Comparison of ENCODE assay signal across 12 mouse cellular contexts in the genomic region with DNA sequence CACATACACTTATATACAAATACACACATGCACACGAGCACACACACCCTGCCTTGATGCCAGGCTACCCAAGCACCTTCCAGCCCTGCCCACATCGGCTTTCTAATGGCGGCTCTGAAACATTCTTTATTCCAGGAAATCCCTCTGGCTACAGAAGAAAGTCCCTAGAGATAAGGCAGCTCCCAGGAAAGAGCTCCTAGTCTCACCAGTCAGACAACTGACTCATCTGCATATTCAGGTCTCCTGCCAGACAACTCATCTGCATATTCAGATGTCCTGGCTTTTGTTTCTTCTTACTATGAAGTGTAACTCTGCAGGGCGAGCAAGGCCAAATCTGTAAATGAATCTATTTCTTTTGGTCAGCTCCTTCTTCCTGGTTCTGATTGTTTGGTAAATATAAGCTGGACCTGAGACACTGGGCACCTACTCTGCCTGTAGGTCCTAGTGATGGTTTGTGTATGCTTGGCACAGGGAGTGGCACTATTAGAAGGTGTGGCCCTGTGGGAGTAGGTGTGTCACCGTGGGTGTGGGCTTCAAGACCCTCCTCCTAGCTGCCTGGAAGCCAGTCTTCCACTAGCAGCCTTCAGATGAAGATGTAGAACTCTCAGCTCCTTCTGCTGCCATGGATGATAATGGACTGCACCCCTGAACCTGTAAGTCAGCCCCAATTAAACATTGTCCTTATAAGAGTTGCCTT. TPM values are rescaled to one million over a fixed set of nuclear protein-coding genes. Genes with fewer than 3 reads are reported as not detected.
DNase-seq lines count a peak whose midpoint lies in the region; ATAC-seq and TF ChIP-seq lines count a peak whose summit lies in the region.
"Had no signal": no experiment of that assay in that cellular context is flagged by ENCODE, and none has a peak within 500 bp of the region (broad histone marks: within the 10 kb centered on the region; RNA-seq: fewer than 3 reads in every experiment).

No protein-coding gene starts in this region.

- H3K4me1 ChIP-seq in intestine, embryonic 15.5 days (replicated peaks): peaks cover 47% of the 10 kb centered on the region
- H3K4me1 ChIP-seq in intestine, postnatal 0 days (replicated peaks; ENCODE audit: control insufficient read depth, insufficient read depth, low read length): no peaks in the 10 kb centered on the region; the same call in 1 of the 2 replicates
- peaks cover 57% of the 10 kb centered on the region for H3K4me1 ChIP-seq in neural tube, embryonic 13.5 days (replicated peaks)

- no peak overlapping the region for H3K4me3 ChIP-seq in intestine, embryonic 15.5 days (replicated peaks)
- no peak overlapping the region for H3K4me3 ChIP-seq in intestine, postnatal 0 days (ENCODE audit: low read depth, low read length)
- H3K4me3 ChIP-seq in neural tube, embryonic 13.5 days: no peak overlapping the region
- H3K4me3 ChIP-seq: forebrain, embryonic 13.5 days had no signal

- H3K36me3 ChIP-seq in intestine, embryonic 15.5 days: no peaks in the 10 kb centered on the region
- no peaks in the 10 kb centered on the region for H3K36me3 ChIP-seq in intestine, postnatal 0 days (ENCODE audit: control insufficient read depth, insufficient read depth)
- peaks cover 7% of the 10 kb centered on the region; the same call in 1 of the 2 replicates for H3K36me3 ChIP-seq in neural tube, embryonic 13.5 days

- no peaks in the 10 kb centered on the region for H3K9me3 ChIP-seq in intestine, embryonic 15.5 days
- H3K9me3 ChIP-seq in intestine, postnatal 0 days (ENCODE audit: control insufficient read depth): no peaks in the 10 kb centered on the region
- no peaks in the 10 kb centered on the region for H3K9me3 ChIP-seq in neural tube, embryonic 13.5 days
- H3K9me3 ChIP-seq: forebrain, embryonic 13.5 days had no signal

- no peak for TF ChIP-seq CTCF in intestine, postnatal 0 days (IDR thresholded peaks at IDR 0.05; ENCODE audit: low read depth)

- no peak overlapping the region for H3K9ac ChIP-seq in intestine, embryonic 15.5 days
- no peak overlapping the region for H3K9ac ChIP-seq in intestine, postnatal 0 days (ENCODE audit: low read depth, low read length)
- H3K9ac ChIP-seq in neural tube, embryonic 13.5 days: peak overlapping the region; percentile 38; the same call in 1 of the 2 replicates
- H3K9ac ChIP-seq: forebrain, embryonic 13.5 days had no signal

- 0 out of 2 replicates have a peak overlapping the region, but pooled peaks have one; percentile 22 for H3K27ac ChIP-seq in intestine, embryonic 15.5 days
- H3K27ac ChIP-seq in intestine, postnatal 0 days (ENCODE audit: low read depth, low read length): no peak overlapping the region
- H3K27ac ChIP-seq in neural tube, embryonic 13.5 days (replicated peaks): no peak overlapping the region
- H3K27ac ChIP-seq: forebrain, embryonic 13.5 days had no signal

- WGBS in intestine, embryonic 15.5 days: 47% methylated on average over 5 of the region's 5 CpGs
- WGBS in intestine, postnatal 0 days: 42% methylated on average over 5 of the region's 5 CpGs
- WGBS in neural tube, embryonic 13.5 days: 47% methylated on average over 5 of the region's 5 CpGs

- ATAC-seq in intestine, embryonic 15.5 days: no peak
- ATAC-seq in intestine, postnatal 0 days: no peak
- ATAC-seq in neural tube, embryonic 13.5 days (ENCODE audit: low read depth): no peak
- ATAC-seq: forebrain, embryonic 13.5 days had no signal

- DNase-seq in neural tube, embryonic 10.5 days (ENCODE audit: extremely low spot score, low spot score): no peak
- peak; percentile 63 for DNase-seq in liver
- DNase-seq in layer of hippocampus, postnatal 36 days: no peak
- DNase-seq in adrenal gland, adult 18-20 months (ENCODE audit: low spot score in 2 of 2): no peak
- DNase-seq: embryo, embryonic 11 days; heart, postnatal 4 days; thymus, postnatal 36 days had no signal

- no peaks in the 10 kb centered on the region for H3K27me3 ChIP-seq in intestine, embryonic 15.5 days (replicated peaks)
- H3K27me3 ChIP-seq in intestine, postnatal 0 days (replicated peaks; ENCODE audit: control insufficient read depth, insufficient read depth, low read length): no peaks in the 10 kb centered on the region
- no peaks in the 10 kb centered on the region for H3K27me3 ChIP-seq in neural tube, embryonic 13.5 days

- no peak overlapping the region; the same call in 1 of the 2 replicates for H3K4me2 ChIP-seq in intestine, embryonic 15.5 days (replicated peaks)
- H3K4me2 ChIP-seq in intestine, postnatal 0 days (replicated peaks; ENCODE audit: low read depth): no peak overlapping the region
- H3K4me2 ChIP-seq in neural tube, embryonic 13.5 days: no peak overlapping the region
- H3K4me2 ChIP-seq: forebrain, embryonic 13.5 days had no signal

RNA-seq across cellular contexts. Expression of a gene that starts 12.5 kb away (rescaled TPM):
- 0.23 and 0.49 TPM in 2 replicates for polyA plus RNA-seq in intestine, embryonic 15.5 days (2015; fragmentation: Nextera tagmentation; extraction: Ambion mirVana)
- polyA plus RNA-seq in intestine, postnatal 0 days (2015; fragmentation: Nextera tagmentation; extraction: Ambion mirVana): 0.10 and 0.26 TPM in 2 replicates
- polyA plus RNA-seq in neural tube, embryonic 13.5 days (2015; fragmentation: Nextera tagmentation; extraction: Ambion mirVana): 0.45 and 0.60 TPM in 2 replicates
- total RNA-seq in layer of hippocampus, postnatal 36 days (2021): 1 to 10 TPM; 1.1 to 1.2 TPM
- 1 to 10 TPM in 1 of 2 experiments, not detected in 1; 4.4 TPM for total RNA-seq in adrenal gland, adult 18-20 months (2021)

RNA-seq across cellular contexts. Expression of a gene that starts 20.3 kb away (rescaled TPM):
- 10.2 TPM in 2 replicates for polyA plus RNA-seq in intestine, embryonic 15.5 days (2015; fragmentation: Nextera tagmentation; extraction: Ambion mirVana)
- polyA plus RNA-seq in intestine, postnatal 0 days (2015; fragmentation: Nextera tagmentation; extraction: Ambion mirVana): 3.3 and 3.4 TPM in 2 replicates
- 18.4 and 20.8 TPM in 2 replicates for polyA plus RNA-seq in neural tube, embryonic 13.5 days (2015; fragmentation: Nextera tagmentation; extraction: Ambion mirVana)
- total RNA-seq in layer of hippocampus, postnatal 36 days (2021): 10 to 100 TPM; 48.6 to 48.8 TPM
- total RNA-seq in adrenal gland, adult 18-20 months (2021): 1 to 10 TPM; 4.2 to 4.6 TPM

RNA-seq across cellular contexts. Expression of a gene that starts 38.5 kb away (rescaled TPM):
- polyA plus RNA-seq in intestine, embryonic 15.5 days (2015; fragmentation: Nextera tagmentation; extraction: Ambion mirVana): 21.5 and 25.7 TPM in 2 replicates
- polyA plus RNA-seq in intestine, postnatal 0 days (2015; fragmentation: Nextera tagmentation; extraction: Ambion mirVana): 24.0 and 25.0 TPM in 2 replicates
- polyA plus RNA-seq in neural tube, embryonic 13.5 days (2015; fragmentation: Nextera tagmentation; extraction: Ambion mirVana): 13.4 and 14.6 TPM in 2 replicates
- 10 to 100 TPM; 10.1 to 10.2 TPM for total RNA-seq in layer of hippocampus, postnatal 36 days (2021)
- total RNA-seq in adrenal gland, adult 18-20 months (2021): 100 to 1,000 TPM; 117 to 127 TPM

RNA-seq across cellular contexts. Expression of a gene that starts 41.5 kb away (rescaled TPM):
- 0.05 and 0.06 TPM in 2 replicates for polyA plus RNA-seq in intestine, embryonic 15.5 days (2015; fragmentation: Nextera tagmentation; extraction: Ambion mirVana)
- 0.08 and 0.21 TPM in 2 replicates for polyA plus RNA-seq in intestine, postnatal 0 days (2015; fragmentation: Nextera tagmentation; extraction: Ambion mirVana)
- 0.24 and 0.36 TPM in 2 replicates for polyA plus RNA-seq in neural tube, embryonic 13.5 days (2015; fragmentation: Nextera tagmentation; extraction: Ambion mirVana)
- under 1 TPM; 0.25 to 0.42 TPM for total RNA-seq in layer of hippocampus, postnatal 36 days (2021)
- total RNA-seq in adrenal gland, adult 18-20 months (2021): 1 to 10 TPM in 1 of 2 experiments, not detected in 1; 2.8 TPM
- total RNA-seq: gastrocnemius, postnatal 36 days; heart, postnatal 4 days had no signal
